Comparison of ENCODE assay signal across 19 mouse cellular contexts in the genomic region with DNA sequence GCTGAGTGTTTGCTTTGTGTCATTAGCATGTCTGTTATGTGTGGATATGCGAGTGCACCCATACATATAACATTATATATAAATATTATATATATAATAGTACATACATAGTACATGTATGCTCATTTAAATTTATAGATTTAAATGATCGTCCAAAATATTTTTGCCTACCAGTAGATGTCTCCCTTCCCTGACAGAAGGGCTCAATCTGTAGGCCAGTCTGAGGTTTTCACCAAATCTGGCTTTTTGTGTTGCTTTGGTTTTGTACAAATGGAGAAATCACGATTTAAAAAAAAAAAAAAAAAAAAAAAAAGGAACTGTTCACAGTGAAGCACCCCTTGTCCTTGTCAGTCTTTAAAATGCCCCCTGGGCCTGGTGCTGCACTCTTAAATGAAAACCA.
DNase-seq lines count a peak whose midpoint lies in the region; ATAC-seq and TF ChIP-seq lines count a peak whose summit lies in the region.
"Had no signal": no experiment of that assay in that cellular context is flagged by ENCODE, and none has a peak within 500 bp of the region (broad histone marks: within the 10 kb centered on the region; RNA-seq: fewer than 3 reads in every experiment).

No protein-coding gene starts in this region.

- DNase-seq in CD4-positive, CD25-positive, alpha-beta regulatory T cell, adult 2 months (ENCODE audit: low read depth, low spot score), result peak; percentile 42
- peak; percentile 33 for DNase-seq in hindbrain, postnatal 0 days (ENCODE audit: low spot score)
- no peak for DNase-seq in hindbrain, embryonic 14.5 days (ENCODE audit: low spot score)
- no peak for DNase-seq in midbrain, postnatal 0 days (ENCODE audit: low spot score)
- DNase-seq in midbrain, embryonic 10.5 days (ENCODE audit: low spot score), result no peak
- no peak for DNase-seq in thymus, postnatal 10 days (ENCODE audit: low spot score in 2 of 2)
- DNase-seq in urinary bladder, adult 18-20 months (ENCODE audit: low spot score in 2 of 2), result no peak
- DNase-seq: cerebellum, adult 9-10 months; gastrocnemius, postnatal 25 days; kidney, adult 18-20 months; liver, embryonic 13.5 days; lung, postnatal 4 days; thymus, postnatal 25 days had no signal

- no peaks in the 10 kb centered on the region for H3K4me1 ChIP-seq in hindbrain, postnatal 0 days (ENCODE audit: insufficient read depth, low read length)
- H3K4me1 ChIP-seq in hindbrain, embryonic 14.5 days (replicated peaks; ENCODE audit: control insufficient read depth, insufficient read depth, low read length), result no peaks in the 10 kb centered on the region
- no peaks in the 10 kb centered on the region for H3K4me1 ChIP-seq in midbrain, postnatal 0 days (ENCODE audit: insufficient read depth, low read length)
- no peaks in the 10 kb centered on the region for H3K4me1 ChIP-seq in midbrain, embryonic 10.5 days
- H3K4me1 ChIP-seq: embryonic facial prominence, embryonic 15.5 days; forebrain, embryonic 13.5 days; heart, embryonic 12.5 days; liver, embryonic 13.5 days; neural tube, embryonic 13.5 days had no signal

- no peak overlapping the region for H3K27ac ChIP-seq in hindbrain, postnatal 0 days
- H3K27ac ChIP-seq in hindbrain, embryonic 14.5 days, result no peak overlapping the region
- H3K27ac ChIP-seq in midbrain, postnatal 0 days (ENCODE audit: low read depth, low read length), result no peak overlapping the region
- H3K27ac ChIP-seq in midbrain, embryonic 10.5 days (replicated peaks), result no peak overlapping the region
- H3K27ac ChIP-seq: embryonic facial prominence, embryonic 15.5 days; forebrain, embryonic 13.5 days; liver, embryonic 13.5 days; neural tube, embryonic 13.5 days had no signal

- H3K9ac ChIP-seq in hindbrain, postnatal 0 days (replicated peaks; ENCODE audit: low read length), result no peak overlapping the region
- no peak overlapping the region for H3K9ac ChIP-seq in hindbrain, embryonic 14.5 days
- no peak overlapping the region for H3K9ac ChIP-seq in midbrain, postnatal 0 days (replicated peaks; ENCODE audit: low read length, poor library complexity, severe bottlenecking)
- H3K9ac ChIP-seq: embryonic facial prominence, embryonic 15.5 days; forebrain, embryonic 13.5 days; heart, embryonic 12.5 days; liver, embryonic 13.5 days; neural tube, embryonic 13.5 days had no signal

- no peak for ATAC-seq in CD4-positive, CD25-positive, alpha-beta regulatory T cell, adult 4 months
- ATAC-seq in hindbrain, postnatal 0 days, result no peak
- no peak for ATAC-seq in hindbrain, embryonic 14.5 days (ENCODE audit: low FRiP score)
- no peak for ATAC-seq in midbrain, postnatal 0 days (ENCODE audit: low FRiP score)
- ATAC-seq: forebrain, embryonic 13.5 days; midbrain, embryonic 16.5 days had no signal

- no peaks in the 10 kb centered on the region for H3K36me3 ChIP-seq in hindbrain, postnatal 0 days (ENCODE audit: insufficient read depth, low read length)
- H3K36me3 ChIP-seq in hindbrain, embryonic 14.5 days (replicated peaks; ENCODE audit: control insufficient read depth, insufficient read depth), result no peaks in the 10 kb centered on the region
- H3K36me3 ChIP-seq in midbrain, postnatal 0 days (ENCODE audit: insufficient read depth, low read length), result no peaks in the 10 kb centered on the region
- no peaks in the 10 kb centered on the region for H3K36me3 ChIP-seq in midbrain, embryonic 10.5 days
- H3K36me3 ChIP-seq: embryonic facial prominence, embryonic 15.5 days; heart, embryonic 12.5 days; liver, embryonic 13.5 days; neural tube, embryonic 13.5 days had no signal

- TF ChIP-seq CTCF in hindbrain, postnatal 0 days (IDR thresholded peaks at IDR 0.05; ENCODE audit: low read depth), result peak; percentile 44
- TF ChIP-seq CTCF in midbrain, postnatal 0 days (IDR thresholded peaks at IDR 0.05), result peak; percentile 64

- H3K9me3 ChIP-seq in hindbrain, postnatal 0 days (ENCODE audit: low read length), result no peaks in the 10 kb centered on the region
- 0 out of 2 replicates have a peak, but pooled peaks cover 3% of the 10 kb centered on the region for H3K9me3 ChIP-seq in hindbrain, embryonic 14.5 days (ENCODE audit: control insufficient read depth, low read length)
- H3K9me3 ChIP-seq in midbrain, postnatal 0 days (ENCODE audit: low read length), result no peaks in the 10 kb centered on the region
- no peaks in the 10 kb centered on the region for H3K9me3 ChIP-seq in midbrain, embryonic 10.5 days (replicated peaks)
- H3K9me3 ChIP-seq: embryonic facial prominence, embryonic 15.5 days; forebrain, embryonic 13.5 days; heart, embryonic 12.5 days; liver, embryonic 13.5 days; neural tube, embryonic 13.5 days had no signal

- H3K4me3 ChIP-seq in hindbrain, postnatal 0 days (ENCODE audit: low read length), result no peak overlapping the region
- H3K4me3 ChIP-seq in hindbrain, embryonic 14.5 days (replicated peaks; ENCODE audit: low read length), result no peak overlapping the region
- no peak overlapping the region for H3K4me3 ChIP-seq in midbrain, postnatal 0 days (ENCODE audit: low read depth, low read length)
- no peak overlapping the region for H3K4me3 ChIP-seq in midbrain, embryonic 10.5 days
- H3K4me3 ChIP-seq: embryonic facial prominence, embryonic 15.5 days; forebrain, embryonic 13.5 days; heart, embryonic 12.5 days; liver, embryonic 13.5 days; neural tube, embryonic 13.5 days had no signal

- 56% methylated on average over 3 of the region's 3 CpGs for WGBS in hindbrain, postnatal 0 days
- 63% methylated on average over 3 of the region's 3 CpGs for WGBS in hindbrain, embryonic 14.5 days
- WGBS in midbrain, postnatal 0 days, result 56% methylated on average over 3 of the region's 3 CpGs
- 62% methylated on average over 3 of the region's 3 CpGs for WGBS in midbrain, embryonic 10.5 days

- H3K4me2 ChIP-seq in hindbrain, postnatal 0 days (ENCODE audit: low read depth, low read length), result no peak overlapping the region
- no peak overlapping the region for H3K4me2 ChIP-seq in hindbrain, embryonic 14.5 days (replicated peaks)
- H3K4me2 ChIP-seq in midbrain, postnatal 0 days (ENCODE audit: low read depth, low read length, poor library complexity, severe bottlenecking), result no peak overlapping the region
- H3K4me2 ChIP-seq: embryonic facial prominence, embryonic 15.5 days; forebrain, embryonic 13.5 days; heart, embryonic 12.5 days; liver, embryonic 13.5 days; neural tube, embryonic 13.5 days had no signal

- no peaks in the 10 kb centered on the region for H3K27me3 ChIP-seq in hindbrain, postnatal 0 days (ENCODE audit: insufficient read depth, low read length)
- no peaks in the 10 kb centered on the region for H3K27me3 ChIP-seq in hindbrain, embryonic 14.5 days (ENCODE audit: control insufficient read depth, insufficient read depth, low read length)
- H3K27me3 ChIP-seq in midbrain, postnatal 0 days (ENCODE audit: insufficient read depth, low read length), result no peaks in the 10 kb centered on the region
- H3K27me3 ChIP-seq in midbrain, embryonic 10.5 days (ENCODE audit: low read depth, poor library complexity, severe bottlenecking), result no peaks in the 10 kb centered on the region
- H3K27me3 ChIP-seq: embryonic facial prominence, embryonic 15.5 days; forebrain, embryonic 13.5 days; heart, embryonic 12.5 days; liver, embryonic 13.5 days; neural tube, embryonic 13.5 days had no signal

Comparison
In these comparisons a context has a peak if more than half of its experiments do, and no peak if none do; other contexts are left out.
1. DNase-seq: peak in CD4-positive, CD25-positive, alpha-beta regulatory T cell, adult 2 months (single experiment) and hindbrain, postnatal 0 days (single experiment); none in hindbrain, embryonic 14.5 days (single experiment), midbrain, postnatal 0 days (single experiment), midbrain, embryonic 10.5 days (single experiment), thymus, postnatal 10 days (0 of 2) and urinary bladder, adult 18-20 months (0 of 2).